Mouse (Mus musculus): ENCODE measurements around the gene Ppt2. TPM values are rescaled to one million over a fixed set of nuclear protein-coding genes. Genes with fewer than 3 reads are reported as not detected.

Gene Ppt2
- total RNA-seq, 2 experiments from 2014 or later = 43.6 to 47.2 TPM

DNA sequence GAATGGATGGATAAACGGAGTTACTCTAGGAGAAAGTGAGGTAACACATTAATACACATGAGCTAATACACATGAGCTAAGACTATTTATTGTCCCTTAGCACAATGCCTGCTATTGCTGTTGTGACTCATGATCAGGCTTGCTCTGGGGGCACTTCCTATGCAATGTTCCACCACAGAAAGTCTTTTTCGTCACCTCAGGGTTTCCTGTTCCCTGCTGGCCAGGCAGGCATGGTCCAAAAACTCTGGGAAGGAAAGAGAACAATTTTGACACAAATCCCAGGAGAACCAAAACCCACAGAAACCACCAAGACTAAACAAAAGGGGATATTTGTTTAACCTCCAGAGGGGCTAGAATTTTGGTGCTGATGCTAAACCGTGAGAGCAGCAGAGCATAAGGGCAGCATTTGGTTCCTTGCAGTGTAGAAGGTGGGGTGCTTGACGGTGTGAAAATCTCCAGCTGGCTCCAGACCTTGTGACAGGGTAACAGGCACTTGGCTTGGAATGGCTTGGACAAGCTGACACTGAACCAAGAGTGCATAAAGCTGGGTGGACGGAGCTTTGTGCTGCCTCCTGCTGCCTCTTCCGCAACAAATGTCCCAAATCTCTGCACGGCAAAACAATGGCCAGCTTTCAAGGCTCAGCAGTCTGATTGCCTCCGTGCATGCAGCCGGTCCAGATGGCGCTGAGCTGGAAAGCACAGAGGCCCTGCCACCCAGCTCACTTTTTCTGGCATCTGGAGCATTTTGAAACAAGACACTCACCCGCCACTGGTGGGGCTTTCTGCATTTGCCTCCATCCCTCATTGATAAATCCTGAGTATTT is 12.7 kb upstream of the Ppt2 start:
- DNase-seq (ENCODE audit: low spot score in 2 of 2) = peak; percentile 53 to 62

DNA sequence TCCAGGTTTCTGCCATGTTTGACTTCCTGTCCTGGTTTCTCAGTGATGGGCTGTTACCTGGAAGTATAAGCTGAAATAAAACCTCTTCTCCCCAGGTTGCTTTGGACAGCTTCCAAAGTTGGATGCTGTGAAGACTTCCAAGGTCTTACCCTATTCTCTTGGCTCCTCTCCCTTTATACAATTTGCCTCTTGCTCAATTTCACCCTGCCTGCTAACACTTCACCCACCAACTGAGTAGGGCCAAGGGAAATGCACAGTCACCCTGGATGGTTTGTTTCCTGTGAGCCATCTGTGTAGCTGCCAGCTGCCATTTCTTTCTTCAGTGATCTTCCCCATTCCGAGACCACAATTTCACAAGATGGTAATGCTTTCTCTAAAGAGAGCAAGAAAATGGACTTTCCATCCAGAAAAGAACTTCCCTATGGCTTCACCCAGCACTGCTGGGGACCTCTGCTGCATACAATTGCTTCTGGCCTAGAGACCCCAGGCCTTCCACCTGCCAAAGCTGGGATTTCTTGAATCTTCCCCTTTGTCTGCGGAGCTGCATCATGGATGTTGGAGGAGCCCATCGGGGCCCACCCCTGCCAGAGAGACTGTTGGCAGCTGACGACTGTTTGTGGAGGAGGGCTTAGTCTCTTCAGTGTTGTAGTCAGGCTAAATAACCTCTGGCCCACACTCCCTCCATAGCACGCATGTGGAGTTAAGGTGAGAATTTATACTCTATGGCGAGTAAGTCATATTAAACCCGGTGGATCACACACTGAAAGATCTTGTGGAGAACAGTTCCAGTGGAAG is 11.3 kb upstream of the Ppt2 start:
- no peak for DNase-seq (ENCODE audit: low spot score in 2 of 2)

DNA sequence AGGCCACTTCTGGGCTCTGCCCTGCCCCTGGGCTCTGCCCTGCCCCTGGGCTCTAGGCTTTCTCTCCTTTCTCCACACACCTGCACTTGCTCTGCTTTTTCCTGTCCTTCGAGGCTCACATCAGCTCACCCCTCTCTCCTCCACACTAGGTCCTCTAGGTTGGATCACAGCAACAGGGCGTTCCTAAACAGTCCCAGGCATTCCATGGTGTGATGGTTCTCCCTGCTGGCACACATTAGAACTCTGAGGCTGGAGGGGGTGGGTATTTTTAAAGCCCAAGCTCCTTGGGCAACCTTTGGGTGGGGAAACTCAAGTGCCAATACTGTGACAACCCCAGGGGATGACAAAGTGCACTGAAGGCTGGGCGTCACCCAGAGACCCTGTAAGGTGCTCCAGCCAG is 9.1 kb upstream of the Ppt2 start:
- no peak for DNase-seq (ENCODE audit: low spot score in 2 of 2)

DNA sequence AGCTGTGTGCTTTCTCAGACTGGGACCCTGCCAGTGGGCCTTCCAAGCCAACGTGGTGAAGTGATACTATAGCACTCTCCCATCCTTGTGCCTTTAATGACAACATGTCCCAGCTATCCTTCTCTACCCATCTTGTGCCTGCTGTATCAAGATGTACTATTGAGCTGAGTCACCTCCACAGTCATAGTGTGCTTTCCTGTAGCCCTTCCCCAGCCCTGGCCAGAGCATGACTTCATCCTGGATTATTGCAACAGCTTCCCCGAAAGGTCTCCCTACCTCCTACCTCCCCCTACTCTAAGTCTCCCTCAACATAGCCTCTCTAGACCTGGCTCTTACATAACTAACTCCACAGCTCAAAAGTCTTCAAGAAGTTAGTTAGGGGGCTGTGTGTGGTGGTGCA is 7.4 kb upstream of the Ppt2 start:
- DNase-seq (ENCODE audit: low spot score in 2 of 2) = no peak

DNA sequence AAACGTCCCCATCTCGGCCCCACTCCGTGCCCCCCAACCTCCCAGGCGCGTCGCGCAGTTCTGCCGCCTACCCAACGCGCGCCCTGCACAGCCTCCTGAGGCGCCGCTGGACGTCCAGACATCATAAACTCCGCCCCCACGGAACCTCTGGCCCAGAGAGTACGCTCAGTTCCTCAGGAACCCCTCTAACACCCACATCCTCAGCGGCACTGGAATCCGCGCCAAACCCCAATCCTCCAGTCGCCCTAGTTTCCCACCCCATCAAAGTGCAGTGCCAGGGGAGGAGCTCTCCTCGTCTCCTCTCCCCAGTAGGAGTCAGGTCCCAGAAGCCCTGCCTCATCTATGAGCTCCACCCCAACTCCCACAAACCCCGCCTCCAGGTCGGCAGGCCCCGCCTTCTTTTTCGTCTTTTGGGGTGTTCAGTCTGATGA is 4.0 kb upstream of the Ppt2 start:
- peak; percentile 87 to 92 for DNase-seq (ENCODE audit: low spot score in 2 of 2)

DNA sequence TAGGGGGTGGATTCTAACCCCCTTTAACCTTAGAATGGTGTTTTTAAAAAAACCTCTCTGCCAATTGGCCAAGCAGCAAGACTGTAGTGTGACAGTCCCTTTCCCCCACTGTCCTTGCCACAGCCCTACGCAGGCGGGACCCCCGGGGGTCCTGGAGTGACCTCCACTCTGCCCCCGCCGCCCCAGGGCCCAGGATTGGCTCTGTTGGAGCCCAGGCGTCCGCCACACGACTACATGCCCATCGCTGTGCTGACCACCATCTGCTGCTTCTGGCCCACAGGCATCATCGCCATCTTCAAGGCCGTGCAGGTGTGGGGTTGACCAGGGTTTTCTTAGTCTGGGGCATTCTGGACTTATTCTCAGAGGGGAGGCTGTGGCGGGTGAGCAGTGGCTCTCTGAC is 3.3 kb upstream of the Ppt2 start:
- DNase-seq (ENCODE audit: low spot score in 2 of 2) = no peak

DNA sequence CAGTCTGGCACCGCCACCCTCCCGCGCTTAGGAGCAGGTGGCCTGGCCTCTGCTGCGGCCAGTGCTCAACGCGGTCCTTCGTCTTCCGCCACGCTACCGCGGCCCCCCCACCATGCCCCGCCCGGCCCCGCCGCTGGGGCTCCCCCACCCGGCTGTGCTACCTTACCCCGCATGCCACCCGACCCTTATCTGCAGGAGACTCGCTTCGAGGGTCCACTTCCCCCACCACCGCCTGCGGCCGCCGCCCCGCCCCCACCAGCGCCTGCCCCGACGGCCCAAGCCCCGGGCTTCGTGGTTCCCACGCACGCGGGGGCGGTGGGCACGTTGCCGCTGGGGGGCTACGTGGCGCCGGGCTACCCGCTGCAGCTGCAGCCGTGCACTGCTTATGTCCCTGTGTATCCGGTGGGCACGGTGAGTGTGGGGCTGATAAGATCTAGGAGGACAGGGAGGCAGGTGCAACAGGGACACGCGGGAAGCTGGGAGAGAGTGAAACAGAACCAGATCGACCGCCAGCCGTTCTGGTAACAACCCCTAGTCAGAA is 2.5 kb upstream of the Ppt2 start:
- no peak for DNase-seq (ENCODE audit: low spot score in 2 of 2)

DNA sequence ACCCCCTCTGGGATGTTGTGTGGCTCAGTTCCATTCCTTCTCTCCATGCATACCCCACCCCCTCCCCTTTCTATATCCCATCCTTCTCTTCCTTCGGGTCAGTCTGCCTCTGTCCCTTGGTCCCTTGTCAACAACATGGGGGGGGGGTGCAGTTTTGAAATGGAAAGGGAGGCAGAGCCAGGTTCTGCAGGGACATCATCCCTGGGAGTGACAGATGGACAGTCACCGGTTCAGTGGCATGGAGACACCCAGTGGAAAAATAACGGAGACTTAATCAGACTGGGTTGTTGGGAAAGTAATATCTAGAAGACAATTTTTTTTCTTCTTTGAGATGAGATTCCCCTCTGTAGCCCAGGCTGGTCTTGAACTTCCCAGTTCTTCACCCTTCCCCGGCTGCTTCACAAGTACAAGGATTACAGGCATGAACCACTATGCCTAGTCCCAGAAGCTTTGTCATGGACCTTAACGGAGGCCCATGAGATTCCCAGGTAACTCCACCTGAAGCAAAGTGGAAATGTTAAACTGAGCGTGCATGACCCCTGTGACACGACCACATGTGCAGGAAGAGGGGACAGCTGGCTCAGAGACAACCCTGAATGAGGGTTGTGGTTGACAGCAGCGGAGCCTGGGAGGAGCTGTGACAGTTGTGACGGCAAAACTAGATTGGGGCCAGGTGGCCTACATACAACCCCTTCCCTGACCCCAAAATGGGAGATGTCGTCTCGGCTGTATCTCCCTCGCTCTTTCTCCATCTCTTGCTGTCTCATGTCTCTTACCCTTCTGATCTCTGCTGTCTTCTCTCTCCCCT is 1.7 kb upstream of the Ppt2 start:
- no peak for DNase-seq (ENCODE audit: low spot score in 2 of 2)

DNA sequence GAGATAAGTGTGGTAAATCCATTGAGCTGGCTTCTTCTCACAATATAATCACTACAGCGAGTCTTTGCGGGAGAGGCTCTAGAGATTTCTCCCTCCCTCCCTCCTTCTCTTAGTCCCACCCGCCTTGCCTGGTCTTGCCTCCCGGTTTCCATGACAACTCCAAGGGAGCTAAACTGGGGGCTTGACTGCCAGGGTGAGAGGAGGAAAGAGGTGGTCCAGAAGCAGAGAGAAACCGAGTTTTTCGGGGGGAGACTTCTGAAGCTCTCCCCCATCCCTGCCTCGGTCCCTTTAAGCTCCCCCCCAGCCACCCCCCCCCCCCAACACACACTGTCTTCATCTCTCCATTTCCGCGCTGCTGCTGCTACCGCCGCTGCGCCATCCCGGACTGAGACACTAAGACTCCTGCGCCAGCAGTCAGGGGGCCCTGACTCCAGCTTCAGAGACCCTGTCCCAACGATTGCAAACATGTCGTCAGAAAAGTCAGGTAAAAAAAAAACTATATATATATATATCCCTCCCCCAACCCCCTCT is 976 bp upstream of the Ppt2 start, which contains the start of gene Prrt1:
TSS of gene Prrt1 (plus strand) at position 313 of the 531 bp plus-strand sequence.
- peak; percentile 62 to 69 for DNase-seq (ENCODE audit: low spot score in 2 of 2)

DNA sequence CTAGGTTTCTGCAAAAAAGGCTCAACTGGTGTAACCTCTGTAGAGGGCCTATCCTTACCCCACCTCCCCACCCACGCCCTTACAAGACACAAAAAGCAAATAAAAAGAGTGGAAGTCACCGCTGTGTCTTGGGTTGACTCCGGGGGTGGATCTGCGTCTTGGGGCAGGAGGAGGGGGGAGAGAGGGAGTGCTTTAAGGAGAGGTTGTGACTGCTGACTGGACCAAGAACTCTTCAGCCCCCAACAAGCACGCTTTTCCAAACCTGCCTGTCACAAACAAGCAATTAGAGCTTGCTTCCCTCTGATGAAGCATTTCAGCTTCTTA is 296 bp upstream of the Ppt2 start:
- no peak for DNase-seq (ENCODE audit: low spot score in 2 of 2)

DNA sequence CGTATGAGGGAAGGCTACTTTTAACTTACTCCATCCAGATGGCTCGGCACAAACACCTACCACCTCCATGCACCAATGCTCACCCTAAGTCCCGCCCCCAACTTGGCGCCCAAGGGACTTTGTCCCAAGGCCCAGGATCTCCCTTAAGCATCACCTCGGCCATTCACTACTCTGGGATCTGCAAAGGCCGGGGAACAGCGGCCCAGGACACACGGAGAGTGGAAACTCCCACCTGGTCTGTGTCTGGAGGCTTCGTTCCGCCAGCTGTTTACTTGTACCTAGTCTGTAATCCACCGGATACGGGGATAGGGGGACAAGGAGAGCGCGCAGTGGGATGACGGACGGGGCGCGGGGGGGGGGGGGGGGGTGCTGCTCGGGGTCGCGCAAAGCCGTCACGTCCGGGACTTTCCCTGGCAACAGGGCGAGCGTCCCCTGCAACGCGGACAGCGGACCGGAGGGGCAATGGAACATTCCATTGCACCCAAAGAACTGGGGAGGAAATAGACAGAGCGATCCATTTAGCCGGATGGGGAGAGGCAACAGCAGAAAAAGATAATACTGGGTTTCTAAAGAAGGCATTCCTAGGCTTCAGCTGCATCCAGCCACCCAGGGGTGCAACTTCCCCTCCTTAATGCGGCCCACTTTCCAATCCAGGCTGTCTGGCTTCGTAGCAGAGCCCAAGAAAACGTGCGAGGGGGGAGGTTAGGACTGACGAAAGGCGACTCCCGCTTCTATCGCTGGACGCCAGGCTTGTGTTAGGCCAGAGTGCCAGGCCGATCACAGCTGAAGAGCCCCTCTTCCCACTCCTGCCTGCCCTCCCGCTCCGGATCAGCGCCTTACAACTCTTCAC is 992 bp downstream of the Ppt2 start:
- peak; percentile 83 to 86 for DNase-seq (ENCODE audit: low spot score in 2 of 2)

DNA sequence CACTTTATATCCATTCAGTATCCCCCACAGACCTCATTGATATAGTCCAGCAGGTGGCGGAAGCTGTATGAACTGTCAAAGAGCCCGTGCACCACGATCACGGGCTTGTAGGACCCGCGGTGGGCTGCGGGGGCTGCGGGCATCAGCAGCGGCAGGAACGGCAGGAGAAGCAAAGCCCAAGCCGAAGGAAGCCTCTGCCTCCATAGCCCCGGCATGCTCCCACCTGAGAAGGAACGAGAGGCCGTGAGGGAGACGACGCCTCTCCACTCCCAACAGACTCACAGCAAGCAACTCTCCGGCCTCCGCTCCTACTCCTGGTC is 1.6 kb downstream of the Ppt2 start:
- no peak for DNase-seq (ENCODE audit: low spot score in 2 of 2)

DNA sequence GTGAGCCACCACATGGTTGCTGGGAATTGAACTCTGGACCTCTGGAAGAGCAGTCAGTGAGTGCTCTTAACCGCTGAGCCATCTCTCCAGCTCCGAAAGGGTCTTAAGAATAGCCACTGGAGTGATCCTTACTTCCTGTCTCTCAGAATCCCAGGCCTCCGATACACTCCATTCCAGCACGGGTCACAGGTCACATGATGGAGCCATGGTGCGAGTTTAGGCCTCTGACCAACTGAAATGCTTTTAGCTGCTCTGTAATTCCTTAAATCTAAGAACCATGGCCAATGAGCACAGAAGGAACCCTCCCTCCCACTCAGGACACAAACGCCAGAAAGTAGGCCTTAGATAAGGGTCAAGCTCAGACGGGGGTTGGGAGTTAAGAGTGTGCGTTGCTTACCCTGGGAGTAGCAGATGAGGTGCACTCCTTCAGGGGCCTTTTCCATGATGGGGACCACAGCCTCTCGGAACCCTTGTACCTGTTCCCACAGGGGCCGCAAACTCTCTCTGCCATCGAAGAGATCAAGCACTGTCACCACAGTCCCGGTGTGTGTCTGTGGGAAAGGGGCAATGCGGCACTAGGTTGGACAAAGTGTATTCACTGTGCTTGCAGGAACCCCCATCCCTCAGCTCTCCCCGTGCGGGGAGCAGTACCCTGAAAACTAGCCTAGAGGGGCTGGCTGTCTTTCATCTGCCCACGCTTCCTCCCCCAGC is 2.1 kb downstream of the Ppt2 start:
- no peak for DNase-seq (ENCODE audit: low spot score in 2 of 2)

DNA sequence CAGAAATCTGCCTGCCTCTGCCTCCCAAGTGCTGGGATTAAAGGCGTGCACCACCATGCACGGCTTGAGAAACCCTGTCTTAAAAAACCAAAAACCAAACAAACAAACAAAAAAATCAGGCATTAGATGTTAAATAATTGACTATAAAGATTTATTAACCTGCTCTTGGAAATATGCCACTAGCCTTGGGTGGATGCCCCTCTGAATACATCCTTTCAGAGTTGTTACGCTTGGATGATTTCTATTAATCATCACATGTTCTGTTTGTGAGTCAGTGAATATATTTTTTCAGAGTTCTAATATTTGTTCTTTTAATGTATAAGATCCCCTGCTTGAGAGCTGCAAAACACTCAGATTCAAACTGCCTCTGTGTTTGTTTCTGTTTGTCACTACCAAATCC is 3.3 kb downstream of the Ppt2 start:
- no peak for DNase-seq (ENCODE audit: low spot score in 2 of 2)

DNA sequence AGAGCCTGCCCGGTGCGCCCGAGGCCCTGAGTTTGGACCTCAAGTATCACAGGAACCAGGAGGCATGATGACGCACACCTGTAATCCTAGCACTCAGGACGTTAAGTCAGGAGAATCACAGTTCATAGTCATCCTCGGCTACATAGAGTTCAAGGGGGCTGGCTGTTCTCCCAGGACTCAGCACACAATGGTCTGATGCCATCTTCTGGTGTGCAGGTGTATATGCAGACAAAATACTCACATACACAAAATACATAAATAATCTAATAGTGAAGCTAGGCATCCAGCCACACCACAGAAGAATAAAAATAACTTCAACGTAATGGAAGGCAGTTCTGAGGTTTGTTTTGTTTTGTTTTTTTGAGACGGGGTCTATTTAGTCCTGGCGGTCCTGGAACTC is 5.1 kb downstream of the Ppt2 start:
- no peak for DNase-seq (ENCODE audit: low spot score in 2 of 2)

DNA sequence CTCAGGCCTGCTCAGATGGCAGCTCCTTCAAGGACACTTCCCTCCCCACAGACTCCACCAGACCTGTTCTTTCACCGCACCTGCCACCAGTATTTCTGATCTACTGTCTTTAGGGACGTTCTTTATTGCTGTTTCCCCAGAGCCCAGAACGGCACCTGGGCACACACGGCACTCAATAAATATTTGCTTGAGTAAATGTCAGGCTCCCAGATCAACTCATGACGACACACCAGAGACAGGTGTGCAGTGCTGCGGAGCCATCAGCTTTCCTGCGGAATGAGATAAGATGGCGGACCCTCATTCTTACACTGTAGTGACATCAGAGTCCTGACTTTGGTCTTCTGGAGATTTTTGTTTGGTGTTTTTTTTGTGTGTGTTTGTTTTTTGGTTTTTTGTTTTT is 7.3 kb downstream of the Ppt2 start:
- no peak for DNase-seq (ENCODE audit: low spot score in 2 of 2)

DNA sequence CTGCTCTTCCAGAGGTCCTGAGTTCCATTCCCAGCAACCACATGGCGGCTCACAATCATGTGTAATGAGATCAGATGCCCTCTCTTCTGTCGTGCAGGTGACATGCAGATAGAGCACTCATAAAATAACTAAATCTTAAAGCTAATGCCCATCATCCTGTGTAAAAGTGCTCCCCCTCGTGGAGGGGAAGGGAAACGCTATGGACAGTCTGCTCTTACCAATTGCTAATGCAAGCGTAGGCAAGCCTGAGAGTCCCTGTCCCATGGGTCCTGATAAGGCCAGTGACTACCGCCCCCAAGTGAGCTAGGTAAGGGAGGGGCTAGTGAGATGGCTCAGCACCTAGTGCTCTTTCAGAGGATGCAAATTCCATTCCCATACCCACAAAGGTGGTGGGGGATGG is 9.3 kb downstream of the Ppt2 start:
- peak in 1 of 2 experiments; percentile 64 for DNase-seq (ENCODE audit: low spot score in 2 of 2)

DNA sequence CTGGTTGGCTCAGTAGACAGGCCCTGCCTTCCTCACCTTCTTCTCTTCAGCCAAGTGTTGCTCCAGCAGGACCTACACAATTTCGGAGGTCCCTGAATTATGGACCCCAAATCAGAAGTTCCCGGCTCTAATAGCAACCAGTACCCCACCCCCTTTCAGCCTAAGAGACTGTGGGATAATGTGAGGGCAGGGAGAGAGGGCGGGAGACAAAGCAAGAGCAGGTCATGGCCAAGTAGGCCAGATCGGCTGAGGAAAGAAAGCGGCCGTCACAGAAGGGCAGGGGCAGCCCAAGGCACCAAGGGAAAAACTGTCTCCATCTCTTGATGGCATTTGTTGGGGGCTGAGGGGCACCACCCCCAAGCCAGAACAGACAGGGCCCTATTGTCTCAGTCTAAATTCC is 12.4 kb downstream of the Ppt2 start, which contains the start of gene Egfl8:
TSS of gene Egfl8 (minus strand) at position 101 of the 400 bp plus-strand sequence.
- DNase-seq (ENCODE audit: low spot score in 2 of 2) = no peak

DNA sequence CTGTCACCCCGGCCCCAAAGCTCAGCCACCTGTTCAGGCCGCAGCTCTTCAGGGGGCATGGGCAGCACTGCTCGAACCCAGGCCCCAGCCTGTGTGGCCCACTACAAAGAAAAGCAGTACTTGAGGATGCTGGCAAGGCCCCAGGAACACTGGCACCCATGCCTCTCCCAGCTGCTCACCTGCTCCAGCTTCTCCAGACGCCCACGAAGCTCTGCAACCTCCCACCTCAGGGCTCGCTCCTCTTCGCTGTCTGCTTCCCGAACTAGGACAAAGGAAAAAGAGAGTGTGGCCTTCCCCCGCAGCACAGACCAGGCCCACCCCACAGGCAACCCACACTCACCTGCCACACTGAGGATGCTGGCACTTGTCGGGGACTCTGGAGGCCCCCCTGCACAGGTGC is 14.5 kb downstream of the Ppt2 start:
- DNase-seq (ENCODE audit: low spot score in 2 of 2) = peak in 1 of 2 experiments; percentile 39
